Mouse (Mus musculus) stomach, embryonic 14.5 days (tissue): Measurements from ENCODE around the gene Adck1. TPM values are rescaled to one million over a fixed set of nuclear protein-coding genes. Genes with fewer than 3 reads are reported as not detected.

Experiments
- ATAC-seq: fragments of 200-750 bp; cut with Nextera tagmentation; 2 replicates; pipeline ENCODE4 v1.8.0; 2017; ENCODE audit warnings: low read depth, moderate TSS enrichment; ENCODE audit not compliant: insufficient number of reproducible peaks, insufficient read depth, low FRiP score
- H3K27ac ChIP-seq: fragments of 300-500 bp; sonication (generic); 2 replicates; pipeline ENCODE4 v1.5.1; 2014; ENCODE audit warnings: mild to moderate bottlenecking, low read length, moderate library complexity, mixed read lengths
- H3K27me3 ChIP-seq: fragments of 300-500 bp; sonication (generic); 2 replicates; pipeline ENCODE4 v1.6.1; 2014; ENCODE audit warnings: low read length, control low read depth, mixed read lengths; ENCODE audit not compliant: control insufficient read depth, insufficient read depth
- H3K36me3 ChIP-seq: fragments of 300-500 bp; sonication (generic); 2 replicates; pipeline ENCODE4 v1.6.1; 2014; ENCODE audit warnings: mild to moderate bottlenecking, control low read depth, low read length, moderate library complexity, mixed read lengths; ENCODE audit not compliant: control insufficient read depth, insufficient read depth
- H3K4me1 ChIP-seq: fragments of 300-500 bp; sonication (generic); 2 replicates; pipeline ENCODE4 v1.6.1; 2014; ENCODE audit warnings: low read length, control low read depth, mixed read lengths; ENCODE audit not compliant: control insufficient read depth, insufficient read depth
- H3K4me2 ChIP-seq: fragments of 300-500 bp; sonication (generic); replicated peaks from 2 replicates; pipeline ENCODE4 v1.6.1; 2014; ENCODE audit warnings: low read depth, low read length, control low read depth
- H3K4me3 ChIP-seq: fragments of 300-500 bp; sonication (generic); 2 replicates; pipeline ENCODE4 v1.5.1; 2014; ENCODE audit warnings: low read depth, low read length, control low read depth
- H3K9ac ChIP-seq: fragments of 300-500 bp; sonication (generic); replicated peaks from 2 replicates; pipeline ENCODE4 v1.6.1; 2014; ENCODE audit warnings: low read depth, mild to moderate bottlenecking, control low read depth, low read length, moderate library complexity, mixed read lengths
- H3K9me3 ChIP-seq: fragments of 300-500 bp; sonication (generic); 2 replicates; pipeline ENCODE4 v1.6.1; 2016; ENCODE audit warnings: low read depth, low read length, control low read depth; ENCODE audit not compliant: control insufficient read depth
- WGBS: fragments of 180-500 bp; shearing (Covaris S2); extraction: QIAGEN DNeasy Blood & Tissue Kit; methylation state at CpG from one replicate; pipeline ENCODE4 v1.1.7; 2014; 5-methylcytosine and 5-hydroxymethylcytosine counted together
- polyA plus RNA-seq: library from polyadenylated mRNA; unstranded; fragments of >200 nt; fragmentation: Nextera tagmentation; extraction: Ambion mirVana; gene quantifications from 2 replicates; pipeline ENCODE4 v1.2.1, GENCODE M21; 2014

The Adck1 gene
- polyA plus RNA-seq, 1 experiment from 2014 or later = 11.0 TPM

DNA sequence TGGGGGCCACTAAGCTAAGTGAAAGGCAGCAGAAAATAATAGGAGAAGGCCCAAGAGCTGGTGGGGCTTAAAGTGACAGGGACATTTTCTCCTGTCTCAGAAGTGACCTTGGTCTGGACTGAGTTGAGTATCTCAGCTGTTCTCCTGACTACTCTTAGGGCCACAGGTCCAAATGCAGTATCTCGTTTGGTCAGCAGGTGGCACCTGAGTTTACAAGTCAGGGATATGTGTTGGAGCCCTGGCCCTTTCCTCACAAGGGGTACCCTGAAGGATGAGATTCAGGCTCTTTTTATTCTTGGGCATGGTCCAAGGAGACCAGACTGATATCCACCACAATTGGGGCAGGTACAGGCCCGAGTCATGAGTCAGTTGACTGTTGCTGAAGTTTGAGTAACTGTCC lies 44.8 kb downstream of the Adck1 start:
- WGBS = 32% methylated on average over 2 of the region's 2 CpGs
- Histone ChIP-seq H3K36me3 (no peaks in the 10 kb centered on the region), H3K9me3 (no peaks in the 10 kb centered on the region), H3K4me1 (0 out of 2 replicates have a peak, but pooled peaks cover 3% of the 10 kb centered on the region), H3K4me3 (no peak overlapping the region), H3K4me2 (no peak overlapping the region), H3K27ac (no peak overlapping the region), H3K27me3 (no peaks in the 10 kb centered on the region), H3K9ac (no peak overlapping the region)
- ATAC-seq = no peak

DNA sequence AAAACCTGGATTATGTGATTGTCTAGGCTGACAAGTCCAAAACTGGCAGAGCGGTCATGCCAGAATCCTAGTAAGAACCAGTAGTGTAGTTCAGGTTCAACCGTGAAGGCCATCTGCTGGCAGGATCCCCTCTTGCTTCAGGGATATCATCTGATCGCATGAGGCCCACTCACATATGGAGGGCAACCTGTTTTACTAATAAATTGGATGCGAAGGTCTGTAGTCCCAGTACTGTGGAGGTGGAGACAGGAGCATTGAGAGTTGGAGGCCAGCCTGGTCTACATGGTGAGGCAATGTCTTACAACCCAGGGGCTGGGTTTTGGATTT lies 47.6 kb downstream of the Adck1 start:
- no peaks in the 10 kb centered on the region for H3K27me3 ChIP-seq
- ATAC-seq = no peak
- H3K4me1 ChIP-seq = 0 out of 2 replicates have a peak, but pooled peaks cover 3% of the 10 kb centered on the region
- 93% methylated on average over 4 of the region's 4 CpGs for whole genome bisulfite sequencing
- no peak overlapping the region for H3K9ac ChIP-seq
- no peaks in the 10 kb centered on the region for H3K9me3 ChIP-seq
- no peak overlapping the region for H3K4me3 ChIP-seq
- H3K4me2 ChIP-seq = no peak overlapping the region
- H3K27ac ChIP-seq = no peak overlapping the region
- no peaks in the 10 kb centered on the region for H3K36me3 ChIP-seq

DNA sequence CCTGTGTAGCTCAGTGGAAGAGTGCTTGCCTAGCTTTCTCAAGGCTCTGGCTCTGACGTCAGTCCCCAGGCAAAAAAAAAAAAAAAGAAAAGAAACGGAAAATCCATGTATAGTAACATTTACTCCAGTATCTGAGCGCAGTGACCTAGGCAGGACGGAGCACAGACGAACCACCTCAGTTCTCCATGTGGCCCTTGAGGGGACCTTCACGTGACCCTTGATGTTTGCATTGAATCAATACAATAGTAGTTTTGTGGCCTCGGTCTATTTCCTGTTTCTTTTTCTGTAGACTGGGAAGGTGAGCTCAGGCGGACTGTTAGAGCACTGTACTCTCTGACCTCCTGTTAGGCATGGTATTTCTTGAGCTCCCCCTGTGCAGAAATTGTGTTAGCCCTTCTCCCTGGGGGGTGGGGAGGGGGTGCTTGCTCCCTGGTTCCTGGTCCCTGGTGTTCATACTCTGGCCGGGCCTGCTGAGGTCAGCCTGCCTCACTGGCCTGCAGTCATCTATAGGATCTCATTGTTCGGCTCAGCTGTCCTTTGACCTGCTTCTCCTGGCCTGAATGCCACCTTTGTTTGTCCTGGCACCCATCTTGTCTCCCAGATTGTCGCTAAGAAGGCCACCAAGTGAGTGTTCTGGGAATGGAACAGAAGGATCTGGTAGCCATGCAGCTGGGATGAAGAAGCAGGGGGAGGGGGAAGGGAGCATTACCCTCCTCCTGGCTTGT lies 48.1 kb downstream of the Adck1 start:
- 55% methylated on average over 11 of the region's 11 CpGs for WGBS
- Histone ChIP-seq H3K27me3 (no peaks in the 10 kb centered on the region), H3K27ac (no peak overlapping the region), H3K4me3 (no peak overlapping the region), H3K9ac (no peak overlapping the region), H3K4me1 (0 out of 2 replicates have a peak, but pooled peaks cover 3% of the 10 kb centered on the region), H3K9me3 (no peaks in the 10 kb centered on the region), H3K36me3 (no peaks in the 10 kb centered on the region), H3K4me2 (no peak overlapping the region)
- ATAC-seq = peak; percentile 35; the same call in 1 of the 2 replicates

DNA sequence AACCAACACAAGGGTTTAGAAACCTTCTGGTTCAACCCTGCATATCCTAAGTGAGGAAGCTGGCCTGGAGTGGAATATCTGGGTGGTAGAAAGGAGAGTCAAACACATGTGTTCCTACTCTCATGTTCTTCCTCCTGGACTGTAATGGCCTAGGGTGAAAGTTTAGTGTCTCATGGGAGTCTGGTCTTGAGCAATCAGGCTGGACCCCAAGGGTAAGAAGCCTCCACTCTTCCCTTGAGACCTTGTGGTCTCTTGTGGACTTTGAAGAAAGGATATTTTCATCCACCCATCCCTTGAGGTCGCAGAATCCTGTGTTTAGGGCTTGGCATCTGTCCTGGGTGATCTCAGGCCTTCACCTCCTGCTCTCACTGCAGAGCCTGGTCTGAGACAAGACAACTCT lies 52.9 kb downstream of the Adck1 start:
- H3K4me2 ChIP-seq = no peak overlapping the region

DNA sequence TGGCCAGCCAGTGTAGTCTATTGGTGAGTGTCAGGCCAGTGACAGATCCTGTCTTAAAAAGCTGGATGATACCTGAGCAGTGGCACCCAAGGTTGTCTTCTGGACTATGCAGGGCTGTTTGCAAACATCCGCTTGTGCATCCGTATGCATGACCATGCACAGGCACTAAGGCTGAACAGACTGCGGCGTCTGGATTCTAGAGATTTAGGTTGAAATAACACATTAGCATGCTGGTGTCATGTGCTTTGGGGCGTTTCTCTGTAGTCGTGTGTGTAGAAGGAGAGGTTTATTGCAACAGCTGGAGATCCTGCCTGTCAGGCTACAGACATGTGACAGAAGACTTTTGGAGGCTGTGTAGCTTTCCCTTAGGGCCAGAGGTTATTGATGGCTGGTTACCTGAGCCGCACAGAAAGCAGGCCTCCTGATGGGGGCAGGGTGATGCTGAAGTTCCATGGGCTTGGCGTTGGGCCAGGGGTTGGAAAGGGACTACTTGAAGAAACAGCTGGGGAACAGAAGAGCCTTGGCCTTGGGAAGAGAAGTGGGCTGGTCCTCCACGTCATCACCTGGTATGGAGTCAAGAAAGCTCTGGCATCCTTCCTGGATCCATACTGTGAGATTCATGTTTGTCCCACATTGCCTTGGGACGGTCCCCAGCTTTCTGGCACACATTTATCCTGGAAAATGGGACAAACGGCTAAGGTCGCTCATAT lies 59.7 kb downstream of the Adck1 start:
- Histone ChIP-seq H3K4me1 (no peaks in the 10 kb centered on the region), H3K9ac (no peak overlapping the region), H3K9me3 (no peaks in the 10 kb centered on the region), H3K4me3 (no peak overlapping the region), H3K4me2 (no peak overlapping the region), H3K27me3 (no peaks in the 10 kb centered on the region), H3K27ac (no peak overlapping the region), H3K36me3 (no peaks in the 10 kb centered on the region)
- no peak for ATAC-seq
- 60% methylated on average over 12 of the region's 12 CpGs for WGBS

More for the DNA sequence above, 52.9 kb downstream of the Adck1 start:
- no peak overlapping the region for H3K4me3 ChIP-seq
- H3K4me1 ChIP-seq = 0 out of 2 replicates have a peak, but pooled peaks cover 3% of the 10 kb centered on the region
- no peak for ATAC-seq
- H3K9ac ChIP-seq = no peak overlapping the region
- no peaks in the 10 kb centered on the region for H3K36me3 ChIP-seq
- H3K27ac ChIP-seq = no peak overlapping the region
- no peaks in the 10 kb centered on the region for H3K27me3 ChIP-seq
- WGBS = 68% methylated on average over 1 of the region's 1 CpGs
- H3K9me3 ChIP-seq = no peaks in the 10 kb centered on the region

DNA sequence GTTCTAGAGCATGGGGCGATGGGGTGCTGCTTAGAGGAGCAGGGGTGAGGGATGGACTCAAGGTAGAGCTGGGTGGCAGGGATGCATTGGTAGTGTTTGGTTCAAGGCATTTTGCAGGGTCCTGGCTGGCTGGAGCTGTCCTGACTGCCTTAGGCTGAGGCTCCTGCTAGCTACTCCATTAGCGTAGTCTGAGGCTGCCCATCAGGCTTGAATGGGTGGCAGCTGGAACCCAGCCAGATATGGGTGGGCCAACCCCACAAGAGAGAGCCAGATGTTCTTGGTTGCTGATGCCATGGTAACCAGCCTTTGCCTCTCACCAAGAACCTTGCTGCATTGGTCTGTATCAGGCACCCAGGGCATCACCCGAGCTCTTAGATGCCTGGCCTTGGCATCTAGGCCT lies 66.6 kb downstream of the Adck1 start:
- no peaks in the 10 kb centered on the region for H3K36me3 ChIP-seq
- H3K27me3 ChIP-seq = no peaks in the 10 kb centered on the region
- WGBS = 95% methylated on average over 3 of the region's 3 CpGs
- H3K27ac ChIP-seq = no peak overlapping the region
- no peak overlapping the region for H3K4me3 ChIP-seq
- no peaks in the 10 kb centered on the region for H3K9me3 ChIP-seq
- H3K9ac ChIP-seq = no peak overlapping the region
- ATAC-seq = 0 out of 2 replicates have a peak, but pooled peaks have one; percentile 24
- H3K4me2 ChIP-seq = no peak overlapping the region
- H3K4me1 ChIP-seq = no peaks in the 10 kb centered on the region

DNA sequence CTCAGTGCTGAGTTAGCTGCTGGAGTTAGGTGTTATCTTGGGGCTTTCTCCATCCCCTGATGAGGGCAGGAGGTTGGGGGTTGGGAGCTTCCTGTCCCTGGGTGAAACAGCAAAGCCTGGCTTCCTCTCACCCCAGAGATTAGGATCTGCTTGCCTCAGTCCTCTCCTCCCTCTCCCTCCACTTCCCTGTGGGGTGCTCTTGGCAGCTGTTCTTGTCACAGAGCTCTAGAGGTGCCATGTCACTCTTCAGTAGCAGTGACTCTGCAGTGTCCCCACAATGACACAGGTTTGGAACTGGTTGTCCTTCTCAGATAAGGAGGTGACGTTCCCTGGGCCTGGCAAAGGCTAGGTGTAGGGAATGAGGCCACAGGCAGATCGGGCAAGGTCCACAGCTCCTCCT lies 68.4 kb downstream of the Adck1 start:
- ATAC-seq = no peak
- 78% methylated on average over 2 of the region's 2 CpGs for WGBS
- Histone ChIP-seq H3K9ac (no peak overlapping the region), H3K36me3 (no peaks in the 10 kb centered on the region), H3K9me3 (no peaks in the 10 kb centered on the region), H3K27ac (no peak overlapping the region), H3K4me2 (no peak overlapping the region), H3K4me3 (no peak overlapping the region), H3K4me1 (no peaks in the 10 kb centered on the region), H3K27me3 (no peaks in the 10 kb centered on the region)

DNA sequence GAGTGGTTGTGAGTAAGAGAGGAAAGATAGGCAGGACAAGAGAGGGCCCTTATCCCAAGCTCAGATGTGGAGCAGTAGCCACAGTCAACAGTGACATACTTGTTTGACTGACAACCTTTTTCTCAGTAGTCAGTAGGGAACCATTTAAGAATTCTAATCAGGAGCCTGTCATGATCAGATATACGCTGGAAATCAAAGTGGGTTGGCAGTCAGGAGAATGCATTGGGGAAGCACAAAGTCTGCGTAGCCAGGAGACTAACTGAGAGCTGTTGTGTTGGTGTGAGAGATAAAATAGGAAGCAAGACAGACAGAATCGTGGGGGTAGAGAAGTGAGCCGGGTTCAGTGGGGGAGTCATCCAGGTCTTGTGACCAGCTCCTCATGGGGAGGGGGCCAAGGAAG lies 71.9 kb downstream of the Adck1 start:
- H3K9me3 ChIP-seq = no peaks in the 10 kb centered on the region
- no peak overlapping the region for H3K27ac ChIP-seq
- H3K4me1 ChIP-seq = no peaks in the 10 kb centered on the region
- no peaks in the 10 kb centered on the region for H3K27me3 ChIP-seq
- ATAC-seq = no peak
- H3K4me3 ChIP-seq = no peak overlapping the region
- H3K4me2 ChIP-seq = no peak overlapping the region
- H3K9ac ChIP-seq = no peak overlapping the region
- 91% methylated on average over 4 of the region's 4 CpGs for WGBS
- no peaks in the 10 kb centered on the region for H3K36me3 ChIP-seq
